Mouse (Mus musculus): ENCODE results near the gene Ankdd1a. TPM values are rescaled to one million over a fixed set of nuclear protein-coding genes. Genes with fewer than 3 reads are reported as not detected.

Gene Ankdd1a
- total and polyA plus RNA-seq, 3 experiments, result not detected

DNA sequence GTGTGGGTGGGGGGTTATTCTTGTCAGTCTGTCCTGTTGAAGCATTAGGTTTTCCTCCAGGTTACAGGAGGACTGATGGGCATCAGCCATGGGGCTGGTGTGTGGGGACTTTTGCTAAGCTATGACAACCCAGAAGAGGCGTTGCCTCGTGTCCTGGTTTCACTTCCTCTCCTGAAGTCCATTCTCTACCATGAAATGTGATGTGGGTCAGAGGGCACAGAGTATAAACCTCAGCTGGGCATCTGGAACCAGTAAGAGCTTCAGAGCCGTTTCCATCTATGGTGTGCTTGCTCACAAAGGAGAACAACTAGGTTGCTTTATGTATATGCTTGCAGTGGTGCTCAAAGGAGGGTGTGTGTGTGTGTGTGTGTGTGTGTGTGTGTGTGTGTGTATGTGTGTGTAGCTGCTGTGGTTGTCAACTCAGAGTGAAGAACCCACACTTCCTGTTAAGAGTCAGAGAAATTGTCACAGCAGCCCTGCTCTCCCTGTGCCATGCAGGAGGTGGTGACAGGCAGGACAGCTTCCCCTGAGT is 15.3 kb upstream of the Ankdd1a start (continued):
- no peak for TF ChIP-seq GABPA (IDR thresholded peaks at IDR 0.05; ENCODE audit: insufficient replicate concordance, low read depth, low read length)
- TF ChIP-seq TBP (conservative IDR thresholded peaks at IDR 0.05; ENCODE audit: low read depth, low read length), result peak; percentile 67; the same call in 1 of the 2 replicates
- peak; percentile 97 for TF ChIP-seq MYC (IDR thresholded peaks at IDR 0.05; ENCODE audit: low read depth, low read length)
- TF ChIP-seq ZMIZ1 (IDR thresholded peaks at IDR 0.05; ENCODE audit: low read depth, low read length), result peak; percentile 51
- TF ChIP-seq USF1 (IDR thresholded peaks at IDR 0.05; ENCODE audit: low read depth, low read length), result no peak
- TF ChIP-seq HCFC1 (IDR thresholded peaks at IDR 0.05; ENCODE audit: low read depth, low read length), result peak; percentile 53
- TF ChIP-seq MXI1 (IDR thresholded peaks at IDR 0.05; ENCODE audit: low read depth, low read length), result peak; percentile 71
- peak; percentile 78 for TF ChIP-seq MEF2A (IDR thresholded peaks at IDR 0.05; ENCODE audit: borderline replicate concordance, low read depth, low read length)
- TF ChIP-seq ELF1 (IDR thresholded peaks at IDR 0.05; ENCODE audit: low read depth, low read length), result peak; percentile 70
- TF ChIP-seq ZNF384 (IDR thresholded peaks at IDR 0.05; ENCODE audit: low read depth, low read length), result no peak

DNA sequence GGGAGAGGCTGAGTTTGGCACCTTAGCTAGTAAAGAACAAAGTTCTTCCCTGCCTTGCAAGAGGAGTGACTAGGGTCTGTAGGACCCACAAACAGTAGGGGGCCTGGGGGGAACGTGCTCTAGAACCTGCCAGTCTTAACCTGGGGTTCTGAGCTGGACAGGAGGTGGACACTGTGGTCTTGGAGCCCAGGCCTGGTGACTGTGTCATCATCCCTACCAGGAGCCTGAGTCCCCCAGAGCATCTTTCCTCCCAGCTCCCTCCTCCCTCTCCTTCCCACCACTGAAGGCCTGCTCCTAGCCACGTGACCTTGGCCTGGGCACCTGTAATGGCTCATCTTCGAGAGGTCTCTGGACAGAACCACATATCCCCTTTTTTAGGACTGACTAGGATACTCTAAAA is 14.1 kb upstream of the Ankdd1a start:
- dilution Hi-C loops (cut with MboI; ENCODE audit: extremely low pct_ligation_motif_present, extremely low pct_unique_long_range_greater_than_20kb, low sequenced_read_pairs) (no loop called here), in situ Hi-C loops (cut with MboI; ENCODE audit: low pct_ligation_motif_present, low pct_unique_long_range_greater_than_20kb, low sequenced_read_pairs) (no loop called here)
- no peaks in the 10 kb centered on the region for H3K36me3 ChIP-seq (replicated peaks in 1 of 2; ENCODE audit: control insufficient read depth in 1 of 2, insufficient read depth in 1 of 2, low read length in 1 of 2)
- no peak for DNase-seq (ENCODE audit: extremely low read depth)
- peaks cover 23 to 67% of the 10 kb centered on the region in 2 experiments for H3K4me1 ChIP-seq (ENCODE audit: control insufficient read depth in 1 of 2, insufficient read depth in 2 of 2)
- no peak overlapping the region for H3K9ac ChIP-seq (ENCODE audit: insufficient read depth, low read depth)
- no peaks in the 10 kb centered on the region for H3K79me2 ChIP-seq (replicated peaks; ENCODE audit: control insufficient read depth, extremely low read depth, insufficient read depth, poor library complexity, severe bottlenecking)
- H3K9me3 ChIP-seq (replicated peaks; ENCODE audit: low read length), result peaks cover 6% of the 10 kb centered on the region
- H3K4me3 ChIP-seq (replicated peaks in 1 of 3; ENCODE audit: low read depth in 2 of 3, low read length in 2 of 3, poor library complexity in 1 of 3), result no peak overlapping the region
- TF ChIP-seq E2F4 (IDR thresholded peaks at IDR 0.05; ENCODE audit: insufficient replicate concordance, low read depth, low read length) (no peak), IRF4 (IDR thresholded peaks at IDR 0.05; ENCODE audit: low read depth, low read length) (no peak), JUN (IDR thresholded peaks at IDR 0.05; ENCODE audit: insufficient read depth, low read depth, low read length) (no peak), GABPA (IDR thresholded peaks at IDR 0.05; ENCODE audit: insufficient replicate concordance, low read depth, low read length) (no peak), ETS1 (conservative IDR thresholded peaks at IDR 0.05; ENCODE audit: low read depth, low read length) (no peak)
- H3K4me2 ChIP-seq (ENCODE audit: insufficient read depth, low read depth, poor library complexity, severe bottlenecking), result no peak overlapping the region
- H3K27ac ChIP-seq (ENCODE audit: insufficient read depth, low read depth), result no peak overlapping the region
- H3K27me3 ChIP-seq (replicated peaks), result no peaks in the 10 kb centered on the region

DNA sequence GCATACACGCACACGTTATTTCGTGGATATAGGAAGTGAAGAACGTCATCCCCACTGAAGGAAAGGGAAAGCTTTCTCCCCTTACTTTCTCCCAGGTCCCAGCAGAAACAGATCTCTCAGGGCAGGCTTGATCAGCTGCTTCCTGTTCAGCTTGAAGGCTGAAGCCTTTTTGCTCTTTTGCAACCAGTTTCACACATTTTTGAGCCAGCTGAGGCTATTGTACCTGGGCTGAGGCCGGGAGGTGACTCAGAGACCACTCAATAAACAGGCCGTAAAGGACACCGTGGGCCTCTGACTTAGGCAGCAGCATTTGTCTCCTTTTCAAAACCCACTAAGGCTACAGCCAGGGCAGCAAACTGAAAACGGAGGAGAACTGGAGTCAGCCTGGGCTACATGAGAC is 13.0 kb upstream of the Ankdd1a start:
- Histone ChIP-seq H3K27me3 (replicated peaks) (no peaks in the 10 kb centered on the region), H3K9me3 (replicated peaks; ENCODE audit: low read length) (peaks cover 6% of the 10 kb centered on the region), H3K4me2 (ENCODE audit: insufficient read depth, low read depth, poor library complexity, severe bottlenecking) (no peak overlapping the region), H3K79me2 (replicated peaks; ENCODE audit: control insufficient read depth, extremely low read depth, insufficient read depth, poor library complexity, severe bottlenecking) (no peaks in the 10 kb centered on the region), H3K4me1 (ENCODE audit: control insufficient read depth in 1 of 2, insufficient read depth in 2 of 2) (peaks cover 18 to 65% of the 10 kb centered on the region in 2 experiments), H3K4me3 (replicated peaks in 1 of 3; ENCODE audit: low read depth in 2 of 3, low read length in 2 of 3, poor library complexity in 1 of 3) (no peak overlapping the region), H3K9ac (ENCODE audit: insufficient read depth, low read depth) (no peak overlapping the region), H3K27ac (ENCODE audit: insufficient read depth, low read depth) (no peak overlapping the region), H3K36me3 (replicated peaks in 1 of 2; ENCODE audit: control insufficient read depth in 1 of 2, insufficient read depth in 1 of 2, low read length in 1 of 2) (no peaks in the 10 kb centered on the region)
- dilution Hi-C loops (cut with MboI; ENCODE audit: extremely low pct_ligation_motif_present, extremely low pct_unique_long_range_greater_than_20kb, low sequenced_read_pairs) (no loop called here), in situ Hi-C loops (cut with MboI; ENCODE audit: low pct_ligation_motif_present, low pct_unique_long_range_greater_than_20kb, low sequenced_read_pairs) (no loop called here)
- TF ChIP-seq CHD2 (IDR thresholded peaks at IDR 0.05; ENCODE audit: low read length) (no peak), TBP (conservative IDR thresholded peaks at IDR 0.05; ENCODE audit: low read depth, low read length) (no peak), ETS1 (conservative IDR thresholded peaks at IDR 0.05; ENCODE audit: low read depth, low read length) (no peak), MEF2A (IDR thresholded peaks at IDR 0.05; ENCODE audit: borderline replicate concordance, low read depth, low read length) (no peak), BHLHE40 (IDR thresholded peaks at IDR 0.05; ENCODE audit: low read depth, low read length) (no peak), ELF1 (IDR thresholded peaks at IDR 0.05; ENCODE audit: low read depth, low read length) (no peak), TCF12 (IDR thresholded peaks at IDR 0.05; ENCODE audit: low read depth, low read length) (no peak), E2F4 (IDR thresholded peaks at IDR 0.05; ENCODE audit: insufficient replicate concordance, low read depth, low read length) (no peak), UBTF (IDR thresholded peaks at IDR 0.05; ENCODE audit: low read depth, low read length) (no peak), GABPA (IDR thresholded peaks at IDR 0.05; ENCODE audit: insufficient replicate concordance, low read depth, low read length) (no peak), RAD21 (IDR thresholded peaks at IDR 0.05; ENCODE audit: low read depth, low read length) (no peak)
- DNase-seq (ENCODE audit: extremely low read depth), result no peak

Measured in CH12.LX (cell line).